ENCODE assay signal across 7 mouse cellular contexts in the genomic region with DNA sequence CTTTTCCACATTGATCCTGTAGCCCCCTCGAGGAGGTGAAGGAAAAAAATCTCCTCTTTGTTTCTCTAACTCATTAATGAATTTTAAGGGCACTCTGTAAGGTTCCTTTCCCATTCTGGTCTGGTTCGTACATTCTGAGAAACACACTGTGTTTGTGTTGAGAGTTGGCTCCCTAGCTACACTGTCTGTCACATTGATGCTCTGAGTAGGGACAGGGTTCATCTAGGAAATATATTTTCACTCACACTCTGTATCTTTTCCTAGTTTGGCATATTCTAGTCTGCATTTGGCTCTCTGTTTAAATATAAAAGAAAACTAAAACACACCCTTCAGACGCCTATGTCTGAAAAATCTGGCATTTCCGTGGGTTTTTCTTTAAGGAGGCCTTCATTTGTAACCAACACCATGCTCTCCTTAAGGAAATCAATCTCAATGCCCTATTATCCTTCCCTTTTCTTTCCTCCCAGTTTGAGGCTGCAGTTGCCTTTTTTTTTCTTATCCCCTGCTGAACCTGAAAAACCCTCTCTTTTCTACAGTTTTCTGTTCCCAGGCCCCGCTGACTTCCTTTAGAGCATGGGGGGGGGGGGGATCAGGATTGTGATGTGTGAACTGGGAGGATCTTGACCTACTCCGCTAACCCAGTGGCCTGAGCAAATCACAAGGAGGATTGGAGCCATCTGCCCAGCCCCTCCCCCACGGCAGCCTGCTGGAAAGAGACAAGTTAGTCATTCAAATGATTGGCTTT. TPM values are rescaled to one million over a fixed set of nuclear protein-coding genes. Genes with fewer than 3 reads are reported as not detected.
DNase-seq lines count a peak whose midpoint lies in the region; ATAC-seq lines count a peak whose summit lies in the region.

No protein-coding gene starts in this region.

- no peaks in the 10 kb centered on the region for H3K27me3 ChIP-seq in hindbrain, embryonic 14.5 days (ENCODE audit: control insufficient read depth, insufficient read depth, low read length)
- no peaks in the 10 kb centered on the region for H3K27me3 ChIP-seq in midbrain, embryonic 10.5 days (ENCODE audit: low read depth, poor library complexity, severe bottlenecking)
- no peaks in the 10 kb centered on the region for H3K27me3 ChIP-seq in stomach, embryonic 14.5 days (ENCODE audit: control insufficient read depth, insufficient read depth, low read length)

- H3K4me1 ChIP-seq in hindbrain, embryonic 14.5 days (replicated peaks; ENCODE audit: control insufficient read depth, insufficient read depth, low read length) = peaks cover 10% of the 10 kb centered on the region
- H3K4me1 ChIP-seq in midbrain, embryonic 10.5 days = peaks cover 69% of the 10 kb centered on the region
- H3K4me1 ChIP-seq in stomach, embryonic 14.5 days (ENCODE audit: control insufficient read depth, insufficient read depth, low read length) = peaks cover 13% of the 10 kb centered on the region

- peak overlapping the region; percentile 29 for H3K4me3 ChIP-seq in hindbrain, embryonic 14.5 days (replicated peaks; ENCODE audit: low read length)
- peak overlapping the region; percentile 61 for H3K4me3 ChIP-seq in midbrain, embryonic 10.5 days
- no peak overlapping the region for H3K4me3 ChIP-seq in stomach, embryonic 14.5 days (ENCODE audit: low read depth, low read length)

- H3K4me2 ChIP-seq in hindbrain, embryonic 14.5 days (replicated peaks) = peak overlapping the region; percentile 50
- peak overlapping the region; percentile 29 for H3K4me2 ChIP-seq in stomach, embryonic 14.5 days (replicated peaks; ENCODE audit: low read depth, low read length)

- no peaks in the 10 kb centered on the region for H3K9me3 ChIP-seq in hindbrain, embryonic 14.5 days (ENCODE audit: control insufficient read depth, low read length)
- H3K9me3 ChIP-seq in midbrain, embryonic 10.5 days (replicated peaks) = no peaks in the 10 kb centered on the region; the same call in 1 of the 2 replicates
- no peaks in the 10 kb centered on the region for H3K9me3 ChIP-seq in stomach, embryonic 14.5 days (ENCODE audit: control insufficient read depth, low read depth, low read length)

- ATAC-seq in hindbrain, embryonic 14.5 days (ENCODE audit: low FRiP score) = peak; percentile 89
- peak; percentile 78; the same call in 1 of the 2 replicates for ATAC-seq in stomach, embryonic 14.5 days (ENCODE audit: insufficient number of reproducible peaks, insufficient read depth, low FRiP score, low read depth)

- 5% methylated on average over 7 of the region's 7 CpGs for whole genome bisulfite sequencing in hindbrain, embryonic 14.5 days
- 4% methylated on average over 7 of the region's 7 CpGs for WGBS in midbrain, embryonic 10.5 days
- 20% methylated on average over 7 of the region's 7 CpGs for WGBS in stomach, embryonic 14.5 days

- peak overlapping the region; percentile 54 for H3K9ac ChIP-seq in hindbrain, embryonic 14.5 days
- no peak overlapping the region for H3K9ac ChIP-seq in stomach, embryonic 14.5 days (replicated peaks; ENCODE audit: low read depth, low read length)

- DNase-seq in adrenal gland, adult 8-10 months = peak; percentile 53
- DNase-seq in cerebellum, postnatal 25 days = peak; percentile 77 to 90
- DNase-seq in frontal cortex, postnatal 36 days (ENCODE audit: low spot score in 2 of 2) = peak; percentile 66 to 76
- peak; percentile 89 for DNase-seq in hindbrain, embryonic 14.5 days (ENCODE audit: low spot score)
- DNase-seq in left cerebral cortex, adult 18-20 months (ENCODE audit: low spot score in 2 of 2) = peak; percentile 57 to 64
- DNase-seq in midbrain, embryonic 10.5 days (ENCODE audit: low spot score) = peak; percentile 93

- H3K27ac ChIP-seq in hindbrain, embryonic 14.5 days = peak overlapping the region; percentile 78
- H3K27ac ChIP-seq in midbrain, embryonic 10.5 days (replicated peaks) = peak overlapping the region; percentile 86
- peak overlapping the region; percentile 33; the same call in 1 of the 2 replicates for H3K27ac ChIP-seq in stomach, embryonic 14.5 days (ENCODE audit: low read length)

- H3K36me3 ChIP-seq in hindbrain, embryonic 14.5 days (replicated peaks; ENCODE audit: control insufficient read depth, insufficient read depth) = no peaks in the 10 kb centered on the region
- H3K36me3 ChIP-seq in midbrain, embryonic 10.5 days = peaks cover 24% of the 10 kb centered on the region
- H3K36me3 ChIP-seq in stomach, embryonic 14.5 days (ENCODE audit: control insufficient read depth, insufficient read depth, low read length) = no peaks in the 10 kb centered on the region

RNA-seq across cellular contexts. Expression of gene Fabp7, which starts 0.4 kb away (rescaled TPM):
- 1 to 10 TPM in 2 of 4 experiments, under 1 TPM in 2; 0.59 to 1.3 (median 0.89) TPM for total RNA-seq in adrenal gland, adult 8-10 months (2022)
- polyA plus RNA-seq in hindbrain, embryonic 14.5 days (2014; fragmentation: Nextera tagmentation; extraction: Ambion mirVana) = 2,236 and 2,340 TPM in 2 replicates
- total RNA-seq in left cerebral cortex, adult 18-20 months (2021) = 10 to 100 TPM; 45.3 to 56.9 TPM
- 467 and 736 TPM in 2 replicates for polyA plus RNA-seq in midbrain, embryonic 10.5 days (2016; fragmentation: Nextera tagmentation; extraction: Ambion mirVana)
- 77.7 and 78.0 TPM in 2 replicates for polyA plus RNA-seq in stomach, embryonic 14.5 days (2014; fragmentation: Nextera tagmentation; extraction: Ambion mirVana)

RNA-seq across cellular contexts. Expression of gene Smpdl3a, which starts 9.8 kb away (rescaled TPM):
- total RNA-seq in adrenal gland, adult 8-10 months (2022) = 10 to 100 TPM; 25.4 to 45.3 (median 33.2) TPM
- polyA plus RNA-seq in hindbrain, embryonic 14.5 days (2014; fragmentation: Nextera tagmentation; extraction: Ambion mirVana) = 35.3 and 35.9 TPM in 2 replicates
- 10 to 100 TPM; 24.9 to 25.2 TPM for total RNA-seq in left cerebral cortex, adult 18-20 months (2021)
- 7.2 and 10.1 TPM in 2 replicates for polyA plus RNA-seq in midbrain, embryonic 10.5 days (2016; fragmentation: Nextera tagmentation; extraction: Ambion mirVana)
- polyA plus RNA-seq in stomach, embryonic 14.5 days (2014; fragmentation: Nextera tagmentation; extraction: Ambion mirVana) = 28.5 and 29.0 TPM in 2 replicates

Comparison
In these comparisons a context has a peak if more than half of its experiments do, and no peak if none do; other contexts are left out.
1. H3K27ac ChIP-seq: peak in every context shown above with its lines; median percentile 86 in midbrain, embryonic 10.5 days; 78 in hindbrain, embryonic 14.5 days; 33 in stomach, embryonic 14.5 days.